Mouse (Mus musculus): ENCODE results near the gene Mag. TPM values are rescaled to one million over a fixed set of nuclear protein-coding genes. Genes with fewer than 3 reads are reported as not detected.
"Not testable (repeated sequence)": the region's sequence is repeated elsewhere in the genome, so short reads cannot be mapped to it uniquely, and the experiment has no call there.

The Mag gene
- total RNA-seq, 1 experiment: 0.22 TPM

DNA sequence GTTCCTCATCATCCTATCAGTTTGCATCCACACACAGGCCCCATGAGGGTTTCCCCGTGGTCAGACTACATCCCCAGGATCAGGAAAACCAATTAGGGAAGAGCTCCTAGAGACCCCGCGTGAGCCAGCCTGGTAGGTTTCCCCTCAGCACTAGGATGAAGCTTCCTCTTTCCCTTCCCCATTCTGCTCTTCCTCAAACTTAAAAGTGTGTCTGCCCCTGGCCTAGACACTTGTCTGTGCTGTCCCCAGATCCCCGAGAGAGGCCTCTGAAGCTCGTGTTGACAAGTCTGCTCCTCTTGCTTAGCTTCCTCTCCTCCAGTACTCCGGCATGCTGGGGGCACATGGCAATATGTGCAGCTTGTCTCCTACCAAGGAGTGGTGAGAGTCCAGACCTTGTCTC is 38.8 kb upstream of the Mag start:
- in situ Hi-C loops (cut with MboI; ENCODE audit: low sequenced_read_pairs in 2 of 2, unreplicated experiment in 2 of 2): no loop called here
- Histone ChIP-seq H3K4me3 (ENCODE audit: insufficient read depth in 1 of 2, low read depth in 1 of 2, low read length in 2 of 2, poor library complexity in 1 of 2, severe bottlenecking in 1 of 2) (no peak overlapping the region), H3K9me3 (ENCODE audit: control insufficient read depth, insufficient read depth, low read depth, low read length) (no peaks in the 10 kb centered on the region), H3K9ac (ENCODE audit: insufficient read depth, low read depth, low read length, poor library complexity, severe bottlenecking) (no peak overlapping the region), H3K27ac (ENCODE audit: insufficient read depth, low read depth, low read length, poor library complexity, severe bottlenecking) (no peak overlapping the region), H3K4me1 (ENCODE audit: control insufficient read depth in 2 of 2, insufficient read depth in 2 of 2, low read length in 2 of 2, poor library complexity in 1 of 2) (peaks cover 2 to 6% of the 10 kb centered on the region in 2 experiments; a peak in 2 of 4 replicates), H3K36me3 (ENCODE audit: control insufficient read depth, insufficient read depth, low read length, poor library complexity, severe bottlenecking) (peaks cover 35% of the 10 kb centered on the region)
- no peak for DNase-seq (ENCODE audit: low read depth, low spot score)
- TF ChIP-seq CHD2 (IDR thresholded peaks at IDR 0.05; ENCODE audit: low read depth, low read length) (no peak), HCFC1 (IDR thresholded peaks at IDR 0.05; ENCODE audit: borderline replicate concordance, insufficient read depth, low read length) (no peak), MAFK (IDR thresholded peaks at IDR 0.05; ENCODE audit: insufficient read depth, low read depth, low read length) (no peak)

DNA sequence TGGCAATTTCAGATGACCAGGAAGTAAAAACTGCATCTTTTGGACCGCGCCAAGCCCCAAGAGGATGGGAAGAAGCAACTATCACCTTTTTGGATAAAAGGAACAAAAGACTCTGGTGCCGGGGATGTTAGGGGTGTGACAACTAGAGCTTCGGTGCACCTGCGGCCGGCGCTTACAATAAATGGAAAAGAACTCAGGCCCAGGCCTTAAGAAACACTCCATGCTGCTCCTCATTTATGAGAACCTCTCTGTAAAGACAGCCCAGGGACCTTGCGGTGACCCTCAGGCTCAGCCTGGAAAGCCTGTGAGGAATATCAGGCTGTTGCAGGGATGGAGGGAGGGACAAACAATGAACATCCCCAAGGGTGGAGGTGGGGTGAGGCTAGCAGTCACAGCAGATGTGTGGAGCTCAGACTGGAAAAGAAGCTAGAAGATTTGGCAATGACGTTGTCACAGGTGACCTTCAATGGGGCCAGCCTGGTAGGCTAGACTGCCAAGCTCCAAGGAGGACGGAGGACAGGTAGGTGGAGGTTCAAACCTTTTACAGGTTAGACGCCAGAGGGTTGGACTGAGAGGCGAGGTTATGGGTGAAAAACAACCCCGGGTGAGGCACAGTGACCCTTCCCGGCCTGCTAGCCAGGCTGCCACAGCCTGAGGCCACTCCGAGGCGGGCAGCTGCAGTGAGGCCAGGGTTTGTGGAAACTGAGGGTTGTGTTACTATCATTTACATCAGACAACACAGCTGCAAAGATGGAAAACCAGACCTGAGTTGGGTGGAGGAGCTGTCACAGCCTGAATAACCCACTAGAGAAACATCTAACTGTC is 38.0 kb upstream of the Mag start:
- no peak overlapping the region for H3K27ac ChIP-seq (ENCODE audit: insufficient read depth, low read depth, low read length, poor library complexity, severe bottlenecking)
- DNase-seq (ENCODE audit: low read depth, low spot score): no peak
- in situ Hi-C loops (cut with MboI; ENCODE audit: low sequenced_read_pairs in 2 of 2, unreplicated experiment in 2 of 2): no loop called here
- H3K9me3 ChIP-seq (ENCODE audit: control insufficient read depth, insufficient read depth, low read depth, low read length): no peaks in the 10 kb centered on the region
- H3K4me3 ChIP-seq (ENCODE audit: insufficient read depth in 1 of 2, low read depth in 1 of 2, low read length in 2 of 2, poor library complexity in 1 of 2, severe bottlenecking in 1 of 2): no peak overlapping the region
- TF ChIP-seq CHD2 (IDR thresholded peaks at IDR 0.05; ENCODE audit: low read depth, low read length) (no peak), HCFC1 (IDR thresholded peaks at IDR 0.05; ENCODE audit: borderline replicate concordance, insufficient read depth, low read length) (no peak), ZC3H11A (IDR thresholded peaks at IDR 0.05; ENCODE audit: borderline replicate concordance, low read depth, low read length) (no peak), ZNF384 (IDR thresholded peaks at IDR 0.05; ENCODE audit: low read depth, low read length) (no peak), MAFK (IDR thresholded peaks at IDR 0.05; ENCODE audit: insufficient read depth, low read depth, low read length) (no peak)
- peaks cover 36% of the 10 kb centered on the region for H3K36me3 ChIP-seq (ENCODE audit: control insufficient read depth, insufficient read depth, low read length, poor library complexity, severe bottlenecking)
- peaks cover 0 to 4% of the 10 kb centered on the region in 2 experiments; a peak in 1 of 4 replicates for H3K4me1 ChIP-seq (ENCODE audit: control insufficient read depth in 2 of 2, insufficient read depth in 2 of 2, low read length in 2 of 2, poor library complexity in 1 of 2)
- H3K9ac ChIP-seq (ENCODE audit: insufficient read depth, low read depth, low read length, poor library complexity, severe bottlenecking): no peak overlapping the region

DNA sequence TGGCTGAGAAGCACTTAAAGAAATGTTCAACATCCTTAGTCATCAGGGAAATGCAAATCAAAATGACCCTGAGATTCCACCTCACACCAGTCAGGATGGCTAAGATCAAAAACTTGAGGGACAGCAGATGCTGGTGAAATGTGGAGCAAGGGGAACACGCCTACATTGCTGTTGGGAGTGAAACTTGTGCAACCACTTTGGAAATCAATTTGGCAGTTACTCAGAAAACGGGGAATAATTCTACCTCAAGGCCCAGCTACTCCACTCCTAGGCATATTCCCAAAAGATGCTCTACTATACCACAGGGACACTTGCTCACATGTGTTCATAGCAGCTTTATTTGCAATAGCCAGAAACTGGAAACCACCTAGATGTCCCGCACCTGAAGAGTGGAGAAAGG is 35.2 kb upstream of the Mag start:
- DNase-seq (ENCODE audit: low read depth, low spot score); H3K9ac ChIP-seq (ENCODE audit: insufficient read depth, low read depth, low read length, poor library complexity, severe bottlenecking); H3K4me3 ChIP-seq (ENCODE audit: insufficient read depth in 1 of 2, low read depth in 1 of 2, low read length in 2 of 2, poor library complexity in 1 of 2, severe bottlenecking in 1 of 2); H3K4me1 ChIP-seq (ENCODE audit: control insufficient read depth in 2 of 2, insufficient read depth in 2 of 2, low read length in 2 of 2, poor library complexity in 1 of 2); H3K9me3 ChIP-seq (ENCODE audit: control insufficient read depth, insufficient read depth, low read depth, low read length); H3K27ac ChIP-seq (ENCODE audit: insufficient read depth, low read depth, low read length, poor library complexity, severe bottlenecking); in situ Hi-C loops (cut with MboI; ENCODE audit: low sequenced_read_pairs in 2 of 2, unreplicated experiment in 2 of 2): not testable (repeated sequence)
- H3K36me3 ChIP-seq (ENCODE audit: control insufficient read depth, insufficient read depth, low read length, poor library complexity, severe bottlenecking): peaks cover 37% of the 10 kb centered on the region

DNA sequence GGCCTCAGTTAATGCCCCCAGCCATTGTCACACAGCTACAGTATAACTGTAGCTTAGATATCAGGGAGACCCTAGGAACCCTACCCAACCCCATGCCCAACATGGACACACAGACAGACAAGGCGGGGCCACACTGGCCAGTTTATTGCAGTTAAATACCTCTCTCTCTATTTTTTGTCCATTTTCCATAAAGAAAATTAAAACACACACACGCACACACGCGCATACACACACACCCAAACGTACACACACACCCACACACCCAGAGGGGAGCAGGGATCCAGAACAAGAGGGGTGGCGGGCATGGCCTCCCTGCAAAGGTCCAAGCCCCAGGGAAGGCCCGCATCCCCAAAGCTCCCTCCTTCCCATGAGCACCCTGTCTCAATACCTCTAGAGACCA is 31.2 kb upstream of the Mag start:
- peaks cover 13% of the 10 kb centered on the region for H3K36me3 ChIP-seq (ENCODE audit: control insufficient read depth, insufficient read depth, low read length, poor library complexity, severe bottlenecking)
- in situ Hi-C loops (cut with MboI; ENCODE audit: low sequenced_read_pairs in 2 of 2, unreplicated experiment in 2 of 2): no loop called here
- H3K27ac ChIP-seq (ENCODE audit: insufficient read depth, low read depth, low read length, poor library complexity, severe bottlenecking): no peak overlapping the region
- H3K4me1 ChIP-seq (ENCODE audit: control insufficient read depth in 2 of 2, insufficient read depth in 2 of 2, low read length in 2 of 2, poor library complexity in 1 of 2): no peaks in the 10 kb centered on the region
- H3K4me3 ChIP-seq (ENCODE audit: insufficient read depth in 1 of 2, low read depth in 1 of 2, low read length in 2 of 2, poor library complexity in 1 of 2, severe bottlenecking in 1 of 2): no peak overlapping the region
- no peak overlapping the region for H3K9ac ChIP-seq (ENCODE audit: insufficient read depth, low read depth, low read length, poor library complexity, severe bottlenecking)
- TF ChIP-seq MAFK (IDR thresholded peaks at IDR 0.05; ENCODE audit: insufficient read depth, low read depth, low read length) (no peak), ZNF384 (IDR thresholded peaks at IDR 0.05; ENCODE audit: low read depth, low read length) (no peak), ZC3H11A (IDR thresholded peaks at IDR 0.05; ENCODE audit: borderline replicate concordance, low read depth, low read length) (no peak)
- DNase-seq (ENCODE audit: low read depth, low spot score): no peak
- H3K9me3 ChIP-seq (ENCODE audit: control insufficient read depth, insufficient read depth, low read depth, low read length): no peaks in the 10 kb centered on the region

DNA sequence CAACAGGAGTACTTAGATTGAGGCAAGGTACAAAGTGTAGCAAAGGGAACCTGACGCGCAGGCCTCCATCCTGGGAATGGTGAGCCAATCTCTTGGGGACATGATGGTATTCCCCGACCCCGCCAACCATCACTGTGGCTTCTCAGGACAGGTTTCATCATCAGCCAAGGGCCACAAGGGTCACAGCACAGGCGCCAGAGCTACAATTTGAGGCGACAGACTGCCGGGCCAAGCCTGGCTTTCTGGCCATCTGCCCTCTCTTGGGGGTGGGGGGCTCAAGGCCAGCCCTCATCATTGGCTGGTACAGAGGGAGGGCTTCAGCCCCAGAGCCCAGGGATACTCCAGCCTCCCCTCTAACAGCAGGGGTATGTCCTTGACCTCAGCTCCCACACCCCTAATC is 30.8 kb upstream of the Mag start:
- in situ Hi-C loops (cut with MboI; ENCODE audit: low sequenced_read_pairs in 2 of 2, unreplicated experiment in 2 of 2); H3K4me3 ChIP-seq (ENCODE audit: insufficient read depth in 1 of 2, low read depth in 1 of 2, low read length in 2 of 2, poor library complexity in 1 of 2, severe bottlenecking in 1 of 2); H3K9me3 ChIP-seq (ENCODE audit: control insufficient read depth, insufficient read depth, low read depth, low read length); H3K9ac ChIP-seq (ENCODE audit: insufficient read depth, low read depth, low read length, poor library complexity, severe bottlenecking); H3K27ac ChIP-seq (ENCODE audit: insufficient read depth, low read depth, low read length, poor library complexity, severe bottlenecking); H3K4me1 ChIP-seq (ENCODE audit: control insufficient read depth in 2 of 2, insufficient read depth in 2 of 2, low read length in 2 of 2, poor library complexity in 1 of 2); DNase-seq (ENCODE audit: low read depth, low spot score): not testable (repeated sequence)
- peaks cover 10% of the 10 kb centered on the region for H3K36me3 ChIP-seq (ENCODE audit: control insufficient read depth, insufficient read depth, low read length, poor library complexity, severe bottlenecking)

DNA sequence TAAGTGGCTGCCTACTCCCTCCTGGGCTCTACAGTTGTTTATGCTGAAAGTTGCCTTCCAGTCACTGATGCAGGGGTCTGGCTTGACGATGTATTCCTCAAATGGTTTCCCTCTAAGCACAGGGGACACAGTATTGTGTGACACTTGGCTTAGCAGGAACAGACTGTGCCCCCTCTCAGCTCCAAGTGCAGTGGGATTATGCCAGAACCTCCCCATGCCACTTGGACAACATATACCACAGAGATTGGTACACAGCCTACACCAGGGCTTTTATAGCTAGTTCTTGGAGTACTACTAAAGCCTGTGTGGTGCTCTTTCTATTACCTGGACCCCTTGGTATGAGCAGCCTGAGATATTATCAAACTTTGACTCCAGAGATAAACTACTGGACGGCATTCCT is 30.0 kb upstream of the Mag start:
- in situ Hi-C loops (cut with MboI; ENCODE audit: low sequenced_read_pairs in 2 of 2, unreplicated experiment in 2 of 2); H3K9me3 ChIP-seq (ENCODE audit: control insufficient read depth, insufficient read depth, low read depth, low read length); DNase-seq (ENCODE audit: low read depth, low spot score); H3K4me1 ChIP-seq (ENCODE audit: control insufficient read depth in 2 of 2, insufficient read depth in 2 of 2, low read length in 2 of 2, poor library complexity in 1 of 2); H3K4me3 ChIP-seq (ENCODE audit: insufficient read depth in 1 of 2, low read depth in 1 of 2, low read length in 2 of 2, poor library complexity in 1 of 2, severe bottlenecking in 1 of 2); H3K9ac ChIP-seq (ENCODE audit: insufficient read depth, low read depth, low read length, poor library complexity, severe bottlenecking); H3K27ac ChIP-seq (ENCODE audit: insufficient read depth, low read depth, low read length, poor library complexity, severe bottlenecking): not testable (repeated sequence)
- H3K36me3 ChIP-seq (ENCODE audit: control insufficient read depth, insufficient read depth, low read length, poor library complexity, severe bottlenecking): peaks cover 10% of the 10 kb centered on the region
